Mouse (Mus musculus): ENCODE data around the gene Oprl1. TPM values are rescaled to one million over a fixed set of nuclear protein-coding genes. Genes with fewer than 3 reads are reported as not detected.
A peak's percentile ranks its signal among the peaks of the same experiment; 100 is the strongest.

Oprl1 gene
- polyA plus RNA-seq (2011; ENCODE audit: insufficient read depth, insufficient read length, low read depth, missing spikeins), result 0.78 and 1.2 TPM in 2 replicates

DNA sequence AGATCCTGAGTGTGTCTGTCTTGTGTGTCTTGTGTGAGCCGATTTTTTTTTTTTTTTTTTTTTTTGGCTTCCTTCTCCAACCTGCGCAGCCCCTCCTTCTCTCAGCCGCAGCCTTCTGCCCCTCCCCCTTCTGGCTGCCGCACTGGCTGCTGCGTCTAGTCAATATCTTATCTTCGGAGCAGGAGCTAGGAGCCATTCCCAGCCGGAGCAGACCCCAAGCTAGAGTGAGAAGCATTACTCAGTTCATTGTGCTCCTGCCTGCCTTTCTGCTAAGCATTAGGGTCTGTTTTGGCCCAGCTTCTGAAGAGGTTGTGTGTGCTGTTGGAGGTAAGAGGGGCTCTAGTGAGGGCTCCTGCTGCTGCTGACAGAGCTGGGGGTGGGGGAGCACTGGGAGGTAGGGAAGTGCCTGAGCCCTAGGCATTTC, at the start of gene Oprl1:
TSS of gene Oprl1 (plus strand) at position 114 of the 424 bp plus-strand sequence.
- H3K9ac ChIP-seq (ENCODE audit: low read depth, poor library complexity, severe bottlenecking), result no peak within 1 kb of the TSS
- TF ChIP-seq POLR2A (IDR thresholded peaks at IDR 0.05; ENCODE audit: insufficient read depth, low read length) (no peak), EP300 (IDR thresholded peaks at IDR 0.05; ENCODE audit: insufficient read depth, low read depth, low read length) (no peak), CTCF (IDR thresholded peaks at IDR 0.05; ENCODE audit: low read depth, low read length) (no peak)
- no peaks in the 10 kb centered on the region for H3K4me1 ChIP-seq (ENCODE audit: control insufficient read depth, insufficient read depth, low read length)
- no peaks in the 10 kb centered on the region for H3K9me3 ChIP-seq (replicated peaks; ENCODE audit: control insufficient read depth, insufficient read depth, low read length, poor library complexity, severe bottlenecking)
- H3K4me3 ChIP-seq (ENCODE audit: low read depth, low read length), result peak within 1 kb of the TSS; percentile 58
- H3K27me3 ChIP-seq (ENCODE audit: control insufficient read depth, insufficient read depth, low read length, poor library complexity, severe bottlenecking), result no peaks in the 10 kb centered on the region
- no peak within 1 kb of the TSS for H3K27ac ChIP-seq (ENCODE audit: insufficient read depth, low read length)
- H3K36me3 ChIP-seq (ENCODE audit: control insufficient read depth, insufficient read depth, low read length, poor library complexity, severe bottlenecking), result no peaks in the 10 kb centered on the region

DNA sequence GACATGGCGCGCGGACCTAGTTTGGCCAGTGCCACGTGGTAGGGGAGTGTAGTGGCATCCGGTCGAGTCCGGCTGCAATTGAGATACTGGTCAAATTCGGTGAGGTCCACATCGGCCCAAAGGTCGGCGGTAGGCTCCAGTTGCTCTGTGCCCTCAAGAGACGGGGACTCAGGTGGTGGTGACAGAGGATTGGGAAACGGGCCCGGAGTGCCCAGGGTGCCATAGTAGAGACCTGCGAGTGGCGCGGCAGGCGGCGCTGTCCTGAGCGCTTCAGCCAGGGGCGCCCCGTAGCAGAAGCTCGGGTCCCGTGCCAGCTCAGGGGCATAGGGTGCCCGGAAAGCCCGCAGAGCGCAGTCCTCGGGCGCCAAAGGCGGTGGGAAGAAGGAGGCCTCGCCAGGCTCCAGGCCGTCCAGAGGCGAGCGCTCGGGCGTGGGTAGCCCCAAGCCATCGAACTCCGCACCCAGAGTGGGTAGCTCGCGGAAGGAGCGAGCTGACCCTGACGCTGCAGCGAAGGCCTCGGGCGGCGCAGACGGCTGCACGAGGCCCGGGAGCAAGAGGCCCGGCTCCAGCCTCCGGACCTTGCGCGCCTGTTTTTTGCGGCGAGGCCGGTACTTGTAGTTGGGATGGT, 44.4 kb upstream of the Oprl1 start:
- Histone ChIP-seq H3K9ac (ENCODE audit: low read depth, poor library complexity, severe bottlenecking) (peak overlapping the region; percentile 65), H3K9me3 (replicated peaks; ENCODE audit: control insufficient read depth, insufficient read depth, low read length, poor library complexity, severe bottlenecking) (no peaks in the 10 kb centered on the region), H3K27me3 (ENCODE audit: control insufficient read depth, insufficient read depth, low read length, poor library complexity, severe bottlenecking) (peaks cover 2% of the 10 kb centered on the region; the same call in 1 of the 2 replicates), H3K36me3 (ENCODE audit: control insufficient read depth, insufficient read depth, low read length, poor library complexity, severe bottlenecking) (no peaks in the 10 kb centered on the region), H3K4me3 (ENCODE audit: low read depth, low read length) (peak overlapping the region; percentile 58), H3K27ac (ENCODE audit: insufficient read depth, low read length) (no peak overlapping the region), H3K4me1 (ENCODE audit: control insufficient read depth, insufficient read depth, low read length) (no peaks in the 10 kb centered on the region)
- TF ChIP-seq CTCF (IDR thresholded peaks at IDR 0.05; ENCODE audit: low read depth, low read length) (no peak), EP300 (IDR thresholded peaks at IDR 0.05; ENCODE audit: insufficient read depth, low read depth, low read length) (no peak), POLR2A (IDR thresholded peaks at IDR 0.05; ENCODE audit: insufficient read depth, low read length) (no peak)

DNA sequence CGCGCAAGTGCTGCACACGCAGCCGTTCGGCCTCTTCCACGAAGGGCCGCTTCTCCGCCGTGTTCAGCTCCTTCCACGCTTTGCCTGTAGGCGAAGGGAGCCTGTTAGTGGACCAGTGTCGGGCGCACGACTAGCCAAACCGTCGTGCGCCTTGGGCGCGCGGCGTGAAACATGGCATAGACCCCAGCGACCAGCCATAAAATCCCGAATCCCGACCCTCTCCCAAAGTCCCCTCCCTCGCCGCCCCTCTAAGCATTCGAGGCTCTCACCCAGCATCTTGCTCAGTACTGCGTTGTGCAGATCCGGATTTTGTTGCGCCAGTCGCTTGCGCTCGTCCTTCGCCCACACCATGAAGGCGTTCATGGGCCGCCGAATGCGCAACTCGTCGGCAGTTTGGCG, 43.9 kb upstream of the Oprl1 start:
- H3K36me3 ChIP-seq (ENCODE audit: control insufficient read depth, insufficient read depth, low read length, poor library complexity, severe bottlenecking), result no peaks in the 10 kb centered on the region
- no peaks in the 10 kb centered on the region for H3K4me1 ChIP-seq (ENCODE audit: control insufficient read depth, insufficient read depth, low read length)
- H3K9me3 ChIP-seq (replicated peaks; ENCODE audit: control insufficient read depth, insufficient read depth, low read length, poor library complexity, severe bottlenecking), result no peaks in the 10 kb centered on the region
- peak overlapping the region; percentile 58 for H3K4me3 ChIP-seq (ENCODE audit: low read depth, low read length)
- no peak overlapping the region for H3K27ac ChIP-seq (ENCODE audit: insufficient read depth, low read length)
- TF ChIP-seq CTCF (IDR thresholded peaks at IDR 0.05; ENCODE audit: low read depth, low read length), result no peak
- no peak for TF ChIP-seq EP300 (IDR thresholded peaks at IDR 0.05; ENCODE audit: insufficient read depth, low read depth, low read length)
- TF ChIP-seq POLR2A (IDR thresholded peaks at IDR 0.05; ENCODE audit: insufficient read depth, low read length), result no peak
- peaks cover 2% of the 10 kb centered on the region; the same call in 1 of the 2 replicates for H3K27me3 ChIP-seq (ENCODE audit: control insufficient read depth, insufficient read depth, low read length, poor library complexity, severe bottlenecking)
- H3K9ac ChIP-seq (ENCODE audit: low read depth, poor library complexity, severe bottlenecking), result peak overlapping the region; percentile 65

DNA sequence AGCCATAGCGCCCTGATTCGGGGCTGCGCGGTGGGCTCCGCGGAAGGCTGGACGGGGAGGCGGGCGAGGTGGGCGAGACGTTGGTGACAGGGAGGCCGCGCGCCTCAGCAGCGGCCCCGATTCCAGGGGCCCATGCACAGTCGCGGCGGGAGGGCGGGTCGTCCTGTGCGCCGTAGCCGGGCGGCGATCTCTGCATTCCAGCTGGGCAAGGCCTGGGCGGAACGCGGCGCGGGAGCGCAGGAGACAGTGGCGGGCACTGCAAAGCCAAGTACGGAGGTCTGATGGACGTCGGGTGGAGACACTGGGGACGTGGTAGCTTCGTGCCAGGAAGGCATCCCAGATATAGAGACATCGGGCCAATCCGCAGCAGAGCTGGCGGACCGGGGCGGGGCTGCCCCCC, 43.5 kb upstream of the Oprl1 start, which contains the start of gene Sox18:
TSS of gene Sox18 (minus strand) at position 315 of the 400 bp plus-strand sequence.
- Histone ChIP-seq H3K36me3 (ENCODE audit: control insufficient read depth, insufficient read depth, low read length, poor library complexity, severe bottlenecking) (no peaks in the 10 kb centered on the region), H3K9me3 (replicated peaks; ENCODE audit: control insufficient read depth, insufficient read depth, low read length, poor library complexity, severe bottlenecking) (no peaks in the 10 kb centered on the region), H3K27ac (ENCODE audit: insufficient read depth, low read length) (no peak within 1 kb of the TSS), H3K27me3 (ENCODE audit: control insufficient read depth, insufficient read depth, low read length, poor library complexity, severe bottlenecking) (peaks cover 2% of the 10 kb centered on the region; the same call in 1 of the 2 replicates), H3K4me3 (ENCODE audit: low read depth, low read length) (peak within 1 kb of the TSS; percentile 58), H3K4me1 (ENCODE audit: control insufficient read depth, insufficient read depth, low read length) (no peaks in the 10 kb centered on the region), H3K9ac (ENCODE audit: low read depth, poor library complexity, severe bottlenecking) (peak within 1 kb of the TSS; percentile 65)
- TF ChIP-seq POLR2A (IDR thresholded peaks at IDR 0.05; ENCODE audit: insufficient read depth, low read length), result no peak
- no peak for TF ChIP-seq CTCF (IDR thresholded peaks at IDR 0.05; ENCODE audit: low read depth, low read length)
- TF ChIP-seq EP300 (IDR thresholded peaks at IDR 0.05; ENCODE audit: insufficient read depth, low read depth, low read length), result no peak

GRCm38 (mm10) chr2:181671984-181672383, 42.8 kb upstream of the Oprl1 start:
- H3K9me3 ChIP-seq (replicated peaks; ENCODE audit: control insufficient read depth, insufficient read depth, low read length, poor library complexity, severe bottlenecking), result no peaks in the 10 kb centered on the region
- H3K9ac ChIP-seq (ENCODE audit: low read depth, poor library complexity, severe bottlenecking), result peak overlapping the region; percentile 65; the same call in 1 of the 2 replicates
- H3K4me1 ChIP-seq (ENCODE audit: control insufficient read depth, insufficient read depth, low read length), result no peaks in the 10 kb centered on the region
- no peak overlapping the region for H3K27ac ChIP-seq (ENCODE audit: insufficient read depth, low read length)
- H3K4me3 ChIP-seq (ENCODE audit: low read depth, low read length), result no peak overlapping the region
- H3K36me3 ChIP-seq (ENCODE audit: control insufficient read depth, insufficient read depth, low read length, poor library complexity, severe bottlenecking), result no peaks in the 10 kb centered on the region
- TF ChIP-seq EP300 (IDR thresholded peaks at IDR 0.05; ENCODE audit: insufficient read depth, low read depth, low read length) (no peak), CTCF (IDR thresholded peaks at IDR 0.05; ENCODE audit: low read depth, low read length) (no peak), POLR2A (IDR thresholded peaks at IDR 0.05; ENCODE audit: insufficient read depth, low read length) (no peak)
- peaks cover 2% of the 10 kb centered on the region; the same call in 1 of the 2 replicates for H3K27me3 ChIP-seq (ENCODE audit: control insufficient read depth, insufficient read depth, low read length, poor library complexity, severe bottlenecking)

- Histone ChIP-seq H3K9me3 (replicated peaks; ENCODE audit: control insufficient read depth, insufficient read depth, low read length, poor library complexity, severe bottlenecking) (no peaks in the 10 kb centered on the region), H3K36me3 (ENCODE audit: control insufficient read depth, insufficient read depth, low read length, poor library complexity, severe bottlenecking) (no peaks in the 10 kb centered on the region), H3K9ac (ENCODE audit: low read depth, poor library complexity, severe bottlenecking) (no peak overlapping the region), H3K4me1 (ENCODE audit: control insufficient read depth, insufficient read depth, low read length) (no peaks in the 10 kb centered on the region), H3K27me3 (ENCODE audit: control insufficient read depth, insufficient read depth, low read length, poor library complexity, severe bottlenecking) (peaks cover 2% of the 10 kb centered on the region; the same call in 1 of the 2 replicates), H3K4me3 (ENCODE audit: low read depth, low read length) (no peak overlapping the region), H3K27ac (ENCODE audit: insufficient read depth, low read length) (no peak overlapping the region)
- TF ChIP-seq POLR2A (IDR thresholded peaks at IDR 0.05; ENCODE audit: insufficient read depth, low read length), result no peak
- no peak for TF ChIP-seq CTCF (IDR thresholded peaks at IDR 0.05; ENCODE audit: low read depth, low read length)
- no peak for TF ChIP-seq EP300 (IDR thresholded peaks at IDR 0.05; ENCODE audit: insufficient read depth, low read depth, low read length)
These were observed 41.3 kb upstream of the Oprl1 start for GRCm38 (mm10) chr2:181673501-181673900.
